Mouse (Mus musculus): ENCODE data around the gene Il3. TPM values are rescaled to one million over a fixed set of nuclear protein-coding genes. Genes with fewer than 3 reads are reported as not detected.

Il3 gene
- polyA plus RNA-seq, 1 experiment from 2014 or later, result not detected

DNA sequence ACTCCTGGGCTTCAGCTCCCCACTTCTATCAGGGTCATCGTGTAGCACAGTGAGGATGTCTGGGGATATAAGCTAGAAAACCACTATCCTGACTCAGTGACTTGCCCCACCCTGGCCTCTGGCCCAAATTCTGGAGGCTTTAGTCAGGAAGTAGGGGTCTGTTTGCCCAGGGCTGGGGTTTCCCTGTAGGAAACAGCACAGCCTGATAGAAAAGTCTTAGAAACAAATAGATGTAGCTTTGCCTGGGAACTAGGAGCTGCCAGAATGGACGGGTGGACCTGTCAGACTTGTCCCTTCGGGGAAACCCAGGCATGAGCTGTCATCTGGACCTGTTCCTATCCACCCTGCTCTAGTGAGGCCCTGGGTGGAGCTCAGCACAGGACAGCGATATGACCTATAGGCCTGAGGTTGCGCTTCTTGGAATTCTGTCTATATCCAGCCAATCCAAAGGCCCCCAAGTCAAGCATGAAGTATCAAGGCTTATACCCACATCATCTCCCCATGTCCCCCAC, 42.5 kb downstream of the Il3 start:
- no peaks in the 10 kb centered on the region for H3K9me3 ChIP-seq (ENCODE audit: control insufficient read depth, low read length)
- no peak for ATAC-seq (ENCODE audit: low read depth)
- H3K9ac ChIP-seq (replicated peaks; ENCODE audit: low read depth, low read length), result no peak overlapping the region
- no peaks in the 10 kb centered on the region for H3K36me3 ChIP-seq (ENCODE audit: control insufficient read depth, insufficient read depth, low read length)
- no peaks in the 10 kb centered on the region for H3K27me3 ChIP-seq (ENCODE audit: control insufficient read depth, insufficient read depth, low read length)
- no peaks in the 10 kb centered on the region for H3K4me1 ChIP-seq (ENCODE audit: control insufficient read depth, insufficient read depth, low read length)
- 93% methylated on average over 5 of the region's 5 CpGs for WGBS
- H3K4me3 ChIP-seq (ENCODE audit: low read depth, low read length), result no peak overlapping the region
- no peak overlapping the region for H3K4me2 ChIP-seq (ENCODE audit: low read depth, low read length)
- H3K27ac ChIP-seq (ENCODE audit: low read depth, low read length), result no peak overlapping the region

DNA sequence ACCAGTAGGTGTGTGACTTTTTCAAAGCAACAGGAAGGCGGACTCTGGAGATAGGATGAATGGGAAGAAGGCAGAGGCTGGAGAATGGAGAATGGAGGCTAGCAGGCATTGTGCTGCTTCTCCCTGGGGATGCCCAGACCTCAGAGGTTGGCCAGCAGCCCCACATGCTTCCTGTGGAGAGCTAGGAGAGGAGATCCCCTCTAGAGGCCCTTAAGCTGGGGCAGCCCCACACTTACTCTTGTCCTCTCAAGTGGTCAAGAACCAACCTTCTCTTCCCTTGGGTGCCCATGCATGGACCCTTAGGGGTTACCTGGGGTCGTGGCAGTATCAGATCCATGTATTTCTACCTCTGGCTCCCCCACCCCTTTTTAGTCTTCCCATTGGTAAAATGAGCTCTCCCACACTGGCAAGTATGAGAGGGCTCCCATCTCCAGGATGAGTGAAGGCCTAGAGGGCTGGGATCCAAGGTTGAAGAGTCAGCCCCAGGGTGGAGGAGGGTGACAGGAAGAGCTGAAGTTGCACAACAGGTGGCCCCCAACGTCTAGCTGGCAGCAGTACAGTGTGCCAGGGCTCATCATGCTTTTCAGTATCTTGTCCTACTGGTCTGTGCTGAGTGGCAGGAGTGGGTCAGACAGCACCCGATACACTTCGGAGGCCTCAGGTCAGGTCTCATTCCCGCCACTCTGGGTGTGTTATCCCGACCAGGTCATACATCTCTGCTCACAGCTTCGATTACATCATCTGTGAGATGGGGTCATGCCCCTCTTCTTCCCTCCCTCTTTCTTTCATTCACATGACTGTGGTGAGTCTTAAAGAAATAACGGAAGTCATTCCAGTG, 43.2 kb downstream of the Il3 start:
- no peak for ATAC-seq (ENCODE audit: low read depth)
- no peak overlapping the region for H3K27ac ChIP-seq (ENCODE audit: low read depth, low read length)
- 87% methylated on average over 9 of the region's 9 CpGs for WGBS

DNA sequence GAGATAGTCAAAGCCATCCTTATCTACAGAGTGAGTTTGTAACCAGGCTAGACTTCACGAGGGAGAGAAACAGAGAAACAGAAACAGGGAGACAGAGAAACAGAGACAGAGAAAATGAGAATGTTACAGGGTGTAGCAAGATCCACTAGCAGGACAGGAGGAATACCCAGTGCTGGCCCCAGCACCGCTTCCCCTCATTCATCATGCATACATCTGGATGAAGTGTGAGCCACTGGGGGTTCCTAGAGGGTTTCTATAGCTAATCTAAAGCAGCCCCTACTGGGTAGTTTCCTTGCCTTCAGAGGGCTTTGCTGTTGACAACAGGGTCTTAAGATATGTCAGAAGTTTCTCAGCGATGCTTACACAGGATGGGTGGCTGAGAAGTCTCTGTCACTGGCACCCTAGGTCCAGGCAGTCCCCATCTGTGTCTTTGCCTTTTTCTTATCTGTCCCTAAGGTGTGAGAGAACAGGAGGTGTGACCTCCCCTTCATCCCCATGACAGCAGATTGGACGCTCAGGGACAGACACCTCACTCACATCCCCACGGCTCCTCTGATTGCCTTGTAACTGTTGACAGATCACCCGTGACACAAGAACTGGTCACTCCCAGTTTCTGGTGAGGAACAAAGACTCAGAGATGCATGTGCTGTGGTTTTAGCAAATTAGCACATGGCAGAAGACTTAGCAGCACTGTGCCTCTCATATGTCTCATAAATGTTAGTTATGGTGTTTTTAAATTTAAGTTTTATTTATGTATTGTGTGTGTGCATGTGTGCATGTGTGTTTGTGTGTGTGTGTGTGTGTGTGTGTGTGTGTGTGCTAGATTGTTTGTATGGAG, 47.0 kb downstream of the Il3 start:
- WGBS, result 73% methylated on average over 6 of the region's 6 CpGs
- Histone ChIP-seq H3K4me1 (ENCODE audit: control insufficient read depth, insufficient read depth, low read length) (no peaks in the 10 kb centered on the region), H3K4me2 (ENCODE audit: low read depth, low read length) (no peak overlapping the region), H3K4me3 (ENCODE audit: low read depth, low read length) (no peak overlapping the region), H3K27ac (ENCODE audit: low read depth, low read length) (no peak overlapping the region), H3K9me3 (ENCODE audit: control insufficient read depth, low read length) (no peaks in the 10 kb centered on the region), H3K9ac (replicated peaks; ENCODE audit: low read depth, low read length) (no peak overlapping the region), H3K36me3 (ENCODE audit: control insufficient read depth, insufficient read depth, low read length) (no peaks in the 10 kb centered on the region), H3K27me3 (ENCODE audit: control insufficient read depth, insufficient read depth, low read length) (no peaks in the 10 kb centered on the region)
- no peak for ATAC-seq (ENCODE audit: low read depth)

More for the DNA sequence above, 43.2 kb downstream of the Il3 start:
- H3K4me3 ChIP-seq (ENCODE audit: low read depth, low read length), result no peak overlapping the region
- H3K4me1 ChIP-seq (ENCODE audit: control insufficient read depth, insufficient read depth, low read length), result no peaks in the 10 kb centered on the region
- H3K9ac ChIP-seq (replicated peaks; ENCODE audit: low read depth, low read length), result no peak overlapping the region
- H3K4me2 ChIP-seq (ENCODE audit: low read depth, low read length), result no peak overlapping the region
- H3K9me3 ChIP-seq (ENCODE audit: control insufficient read depth, low read length), result no peaks in the 10 kb centered on the region
- H3K36me3 ChIP-seq (ENCODE audit: control insufficient read depth, insufficient read depth, low read length), result no peaks in the 10 kb centered on the region
- no peaks in the 10 kb centered on the region for H3K27me3 ChIP-seq (ENCODE audit: control insufficient read depth, insufficient read depth, low read length)

DNA sequence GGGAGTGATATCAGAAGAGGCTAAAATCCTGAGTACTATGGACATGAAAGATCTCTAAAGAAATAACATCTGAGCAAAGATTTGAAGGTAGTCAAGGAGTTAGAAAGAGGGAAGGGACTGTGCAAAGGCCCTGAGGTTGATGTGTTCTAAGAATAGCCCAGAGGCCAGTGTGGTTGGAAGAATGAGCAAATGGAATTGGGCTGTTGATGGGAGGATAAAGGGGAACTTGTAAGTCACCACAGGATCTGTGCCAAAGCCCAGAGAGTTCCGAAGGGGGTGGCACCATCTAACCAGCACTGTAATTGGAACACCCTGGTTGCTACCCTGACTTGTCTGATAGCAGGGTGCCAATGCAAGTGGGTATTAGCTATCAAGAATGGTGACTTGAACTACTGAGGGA, 47.9 kb downstream of the Il3 start:
- H3K4me3 ChIP-seq (ENCODE audit: low read depth, low read length), result no peak overlapping the region
- no peak for ATAC-seq (ENCODE audit: low read depth)
- 93% methylated on average over 1 of the region's 1 CpGs for WGBS
- H3K27ac ChIP-seq (ENCODE audit: low read depth, low read length), result no peak overlapping the region
- no peak overlapping the region for H3K9ac ChIP-seq (replicated peaks; ENCODE audit: low read depth, low read length)
- H3K9me3 ChIP-seq (ENCODE audit: control insufficient read depth, low read length), result no peaks in the 10 kb centered on the region
- H3K27me3 ChIP-seq (ENCODE audit: control insufficient read depth, insufficient read depth, low read length), result no peaks in the 10 kb centered on the region
- H3K4me1 ChIP-seq (ENCODE audit: control insufficient read depth, insufficient read depth, low read length), result no peaks in the 10 kb centered on the region
- H3K36me3 ChIP-seq (ENCODE audit: control insufficient read depth, insufficient read depth, low read length), result no peaks in the 10 kb centered on the region
- no peak overlapping the region for H3K4me2 ChIP-seq (ENCODE audit: low read depth, low read length)

DNA sequence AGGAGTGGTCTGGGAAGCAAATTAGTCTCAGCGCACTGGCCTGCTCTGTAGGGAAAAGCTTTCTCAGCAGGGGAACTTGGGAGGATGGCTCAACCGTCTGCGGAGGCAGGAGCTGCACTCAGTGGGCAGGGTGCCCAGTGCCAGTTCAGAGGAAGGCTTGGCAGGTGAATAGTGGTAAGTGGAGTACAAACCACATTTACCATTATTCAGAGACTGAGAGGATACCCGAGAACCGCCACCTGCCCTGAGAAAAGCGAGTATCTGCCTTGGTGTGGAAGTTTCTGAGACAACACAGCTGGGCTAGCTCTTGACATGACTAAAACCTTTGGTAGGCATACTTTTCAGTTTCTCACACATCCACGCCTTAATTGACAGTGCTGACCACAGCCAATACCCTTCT, 49.7 kb downstream of the Il3 start:
- H3K9me3 ChIP-seq (ENCODE audit: control insufficient read depth, low read length), result no peaks in the 10 kb centered on the region
- H3K9ac ChIP-seq (replicated peaks; ENCODE audit: low read depth, low read length), result no peak overlapping the region
- H3K4me1 ChIP-seq (ENCODE audit: control insufficient read depth, insufficient read depth, low read length), result no peaks in the 10 kb centered on the region
- H3K4me3 ChIP-seq (ENCODE audit: low read depth, low read length), result no peak overlapping the region
- no peaks in the 10 kb centered on the region for H3K36me3 ChIP-seq (ENCODE audit: control insufficient read depth, insufficient read depth, low read length)
- WGBS, result 68% methylated on average over 7 of the region's 7 CpGs
- no peak overlapping the region for H3K4me2 ChIP-seq (ENCODE audit: low read depth, low read length)
- no peak overlapping the region for H3K27ac ChIP-seq (ENCODE audit: low read depth, low read length)
- no peaks in the 10 kb centered on the region for H3K27me3 ChIP-seq (ENCODE audit: control insufficient read depth, insufficient read depth, low read length)
- no peak for ATAC-seq (ENCODE audit: low read depth)

DNA sequence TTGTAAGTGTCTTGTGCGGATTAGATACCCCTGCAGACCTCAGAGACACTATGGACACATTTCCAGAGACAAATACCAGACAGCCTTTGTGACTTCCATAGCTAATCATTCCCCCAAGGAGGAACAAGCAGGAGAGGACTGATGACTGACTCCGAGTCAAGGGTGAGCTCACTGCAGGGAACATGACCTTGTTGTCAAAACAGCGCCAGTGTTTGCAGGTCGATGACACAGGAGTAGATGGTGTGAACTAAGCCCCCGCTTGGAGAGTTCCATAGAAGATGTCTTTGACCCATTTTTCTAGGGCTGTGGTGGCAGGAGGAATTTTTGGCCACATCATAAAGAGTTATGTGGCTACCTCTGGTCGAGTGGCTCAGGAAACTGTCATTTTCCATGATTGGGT, 51.0 kb downstream of the Il3 start:
- Histone ChIP-seq H3K4me1 (ENCODE audit: control insufficient read depth, insufficient read depth, low read length) (no peaks in the 10 kb centered on the region), H3K27ac (ENCODE audit: low read depth, low read length) (no peak overlapping the region), H3K4me2 (ENCODE audit: low read depth, low read length) (no peak overlapping the region), H3K27me3 (ENCODE audit: control insufficient read depth, insufficient read depth, low read length) (no peaks in the 10 kb centered on the region), H3K9me3 (ENCODE audit: control insufficient read depth, low read length) (no peaks in the 10 kb centered on the region), H3K36me3 (ENCODE audit: control insufficient read depth, insufficient read depth, low read length) (no peaks in the 10 kb centered on the region), H3K4me3 (ENCODE audit: low read depth, low read length) (no peak overlapping the region), H3K9ac (replicated peaks; ENCODE audit: low read depth, low read length) (no peak overlapping the region)
- ATAC-seq (ENCODE audit: low read depth), result no peak
- WGBS, result 86% methylated on average over 6 of the region's 6 CpGs

Other genes starting within 250 kb of the Il3 start
- 3.1 and 6.1 TPM in 2 replicates for gene Slc22a4, start 239.2 kb downstream of the Il3 start, polyA plus RNA-seq (2014; fragmentation: Nextera tagmentation; extraction: Ambion mirVana)
- gene Pdlim4, start 198.3 kb downstream of the Il3 start, polyA plus RNA-seq (2014; fragmentation: Nextera tagmentation; extraction: Ambion mirVana), result 26.5 and 33.1 TPM in 2 replicates
- gene P4ha2, start 167.2 kb downstream of the Il3 start, polyA plus RNA-seq (2014; fragmentation: Nextera tagmentation; extraction: Ambion mirVana), result 10.1 and 12.8 TPM in 2 replicates
- gene Csf2, start 17.6 kb downstream of the Il3 start, polyA plus RNA-seq (2014; fragmentation: Nextera tagmentation; extraction: Ambion mirVana), result not detected in 2 replicates
- 50.9 and 51.3 TPM in 2 replicates for gene Acsl6, start 36.5 kb upstream of the Il3 start, polyA plus RNA-seq (2014; fragmentation: Nextera tagmentation; extraction: Ambion mirVana)
- not detected in 2 replicates for gene Meikin, start 103.4 kb upstream of the Il3 start, polyA plus RNA-seq (2014; fragmentation: Nextera tagmentation; extraction: Ambion mirVana)
- 15.2 and 15.9 TPM in 2 replicates for gene Fnip1, start 170.9 kb upstream of the Il3 start, polyA plus RNA-seq (2014; fragmentation: Nextera tagmentation; extraction: Ambion mirVana)